Mouse (Mus musculus) c-Kit-positive CD71-positive TER-119-positive erythroid progenitor cells, embryonic 14.5 days (primary cell): ENCODE measurements at regions not wholly inside any gene's neighbourhood (a gene's known extent, or its start where the extent isn't known, plus 50 kb on each side); places are given as distances from the start of the nearest gene placed in this dataset.

Experiments used
- DNase-seq: peaks from one replicate; pipeline ENCODE4 v3.0.0-alpha.2; 2013; ENCODE audit warnings: low spot score

DNA sequence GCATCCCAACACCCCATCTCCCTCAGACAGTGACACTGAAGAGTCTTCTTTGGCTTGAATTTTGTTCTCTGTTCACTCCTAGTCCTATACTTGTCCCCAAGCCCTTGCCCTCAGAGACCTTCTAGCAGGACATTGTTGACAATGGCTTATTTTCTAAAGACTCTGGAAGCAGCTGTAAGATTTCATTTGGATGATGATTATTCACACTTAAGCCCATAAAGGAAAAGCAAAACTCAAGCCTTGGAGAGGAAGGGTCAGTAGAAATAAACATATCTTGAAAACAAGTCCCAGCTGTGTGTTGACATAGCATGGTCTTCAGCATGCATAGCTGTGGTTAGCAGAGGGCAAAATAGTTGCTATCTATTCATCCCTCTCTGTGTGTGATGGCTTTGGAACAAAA is 59.9 kb upstream of the Cdh11 start:
- DNase-seq = no peak

- DNase-seq = no peak
Observed at GRCm38 (mm10) chr8:102860021-102860420, 74.6 kb upstream of the Cdh11 start.

- no peak for DNase-seq
Observed at GRCm38 (mm10) chr8:102899525-102899924, 114.1 kb upstream of the Cdh11 start.

DNA sequence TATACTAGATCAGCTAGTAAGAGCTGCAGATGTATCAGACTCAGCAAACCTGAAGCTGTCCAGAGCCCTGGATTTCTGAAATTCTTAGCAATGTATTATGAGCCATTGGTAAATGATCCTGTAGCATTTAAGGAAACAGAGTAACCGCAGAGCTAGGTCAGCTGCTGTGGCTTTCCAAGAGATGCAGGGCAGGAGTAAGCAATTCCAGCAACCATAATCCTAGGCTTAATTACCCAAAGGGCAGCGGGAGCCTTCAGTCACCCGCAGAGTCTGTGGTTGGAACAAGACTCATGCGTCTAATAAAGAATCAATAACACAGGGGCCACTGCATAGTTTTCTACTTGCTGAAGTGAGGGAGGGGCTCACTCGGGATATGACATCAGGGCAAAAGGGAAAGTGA is 115.2 kb upstream of the Cdh11 start:
- no peak for DNase-seq

DNA sequence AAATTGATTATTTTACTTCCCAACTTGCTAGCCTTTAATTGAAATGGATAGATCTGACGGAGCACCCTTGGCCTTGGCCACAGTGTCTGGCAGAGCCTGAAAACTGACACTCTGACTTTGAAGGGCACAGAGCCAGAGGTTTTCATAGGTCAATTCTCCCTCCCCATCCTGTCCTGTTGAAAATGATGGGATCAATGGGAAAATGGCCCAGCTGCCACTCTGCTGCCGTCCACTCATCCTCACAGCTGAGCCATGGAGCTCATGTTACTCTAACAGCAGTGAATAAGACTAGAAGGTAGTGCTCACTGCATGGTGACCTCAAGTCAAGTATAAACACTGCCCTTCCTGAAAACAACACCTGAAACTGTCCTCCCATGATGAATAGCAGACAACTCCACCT is 122.0 kb upstream of the Cdh11 start:
- no peak for DNase-seq

DNA sequence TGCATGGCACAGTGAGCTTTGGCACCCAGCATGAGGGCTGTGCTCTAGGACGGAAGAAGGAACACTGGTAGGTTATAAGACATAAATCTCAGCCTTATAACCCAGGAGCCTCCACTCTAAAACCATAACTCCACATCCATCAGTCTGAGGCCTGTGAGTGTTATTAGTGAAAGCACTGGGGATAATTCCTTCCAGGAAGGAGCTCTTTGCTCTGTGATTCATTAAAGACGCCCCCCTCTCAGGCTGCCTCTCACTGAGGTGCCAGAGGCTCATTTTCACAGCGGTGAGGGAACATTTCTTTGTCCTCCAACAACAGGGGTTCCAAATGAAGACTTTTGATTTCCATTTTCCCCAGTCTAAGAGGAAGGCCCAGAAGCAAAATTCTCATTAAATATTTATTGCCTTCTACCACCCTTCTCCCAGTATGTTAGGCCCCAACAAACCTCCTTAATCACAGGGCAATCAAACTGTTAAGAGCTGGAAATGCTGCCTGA is 145.9 kb upstream of the Cdh11 start:
- no peak for DNase-seq

DNA sequence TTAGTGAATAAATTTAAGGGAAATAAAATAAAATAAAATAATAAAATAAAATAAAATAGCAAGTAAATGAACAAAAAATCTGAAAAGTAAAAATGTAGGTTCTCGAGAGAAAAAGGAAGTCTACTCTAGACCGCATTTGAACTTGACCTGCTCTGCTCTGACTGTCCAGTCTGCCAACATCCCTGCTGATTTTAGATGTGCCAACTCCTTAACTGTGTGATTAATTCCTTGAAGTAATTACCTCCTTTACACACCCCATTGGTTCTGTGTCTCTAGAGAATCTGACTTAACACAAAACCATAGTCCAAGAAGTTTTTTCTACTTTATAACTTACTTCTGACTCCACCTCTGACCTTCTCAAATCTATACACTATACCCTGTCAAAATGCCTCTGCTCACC is 153.3 kb upstream of the Cdh11 start:
- no peak for DNase-seq

DNA sequence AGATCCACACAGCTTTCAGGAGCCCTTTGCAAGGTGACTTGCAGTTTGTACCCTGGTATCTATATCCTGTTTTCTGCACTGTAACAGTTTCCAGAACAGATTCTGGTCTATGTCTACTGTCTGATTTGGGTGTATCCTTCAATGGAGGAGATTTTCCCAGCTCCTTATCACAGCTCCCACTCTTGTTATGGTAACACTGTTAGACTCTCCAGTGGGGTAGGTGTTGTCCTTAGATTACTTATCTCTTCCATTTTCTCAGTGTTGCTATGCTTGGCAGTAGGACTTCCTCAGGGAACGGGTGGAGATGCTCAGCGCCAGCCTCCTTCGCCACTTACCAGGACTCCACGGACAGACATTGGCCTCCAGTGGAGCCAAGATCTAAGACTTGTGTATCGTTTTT is 160.1 kb upstream of the Cdh11 start:
- DNase-seq = no peak

GRCm38 (mm10) chr8:102978161-102978581 is 192.7 kb upstream of the Cdh11 start:
- no peak for DNase-seq

- no peak for DNase-seq
Observed at GRCm38 (mm10) chr8:102983220-102983909, 197.9 kb upstream of the Cdh11 start.

DNA sequence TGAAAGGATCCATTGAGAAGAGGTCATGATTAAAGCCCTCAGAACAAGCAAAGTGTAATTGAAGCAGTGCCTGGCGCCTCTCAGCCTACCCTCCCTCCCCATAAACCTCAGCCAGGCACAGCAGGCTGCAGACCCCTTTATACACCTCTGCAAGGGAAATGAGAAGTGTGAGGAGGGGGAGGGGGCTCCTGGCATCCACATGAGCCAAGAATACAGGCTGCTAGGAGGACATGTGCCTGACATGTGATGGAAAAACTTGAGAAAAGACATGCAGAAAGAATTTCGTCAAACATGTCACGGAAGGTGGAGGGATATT is 198.4 kb upstream of the Cdh11 start:
- no peak for DNase-seq

DNA sequence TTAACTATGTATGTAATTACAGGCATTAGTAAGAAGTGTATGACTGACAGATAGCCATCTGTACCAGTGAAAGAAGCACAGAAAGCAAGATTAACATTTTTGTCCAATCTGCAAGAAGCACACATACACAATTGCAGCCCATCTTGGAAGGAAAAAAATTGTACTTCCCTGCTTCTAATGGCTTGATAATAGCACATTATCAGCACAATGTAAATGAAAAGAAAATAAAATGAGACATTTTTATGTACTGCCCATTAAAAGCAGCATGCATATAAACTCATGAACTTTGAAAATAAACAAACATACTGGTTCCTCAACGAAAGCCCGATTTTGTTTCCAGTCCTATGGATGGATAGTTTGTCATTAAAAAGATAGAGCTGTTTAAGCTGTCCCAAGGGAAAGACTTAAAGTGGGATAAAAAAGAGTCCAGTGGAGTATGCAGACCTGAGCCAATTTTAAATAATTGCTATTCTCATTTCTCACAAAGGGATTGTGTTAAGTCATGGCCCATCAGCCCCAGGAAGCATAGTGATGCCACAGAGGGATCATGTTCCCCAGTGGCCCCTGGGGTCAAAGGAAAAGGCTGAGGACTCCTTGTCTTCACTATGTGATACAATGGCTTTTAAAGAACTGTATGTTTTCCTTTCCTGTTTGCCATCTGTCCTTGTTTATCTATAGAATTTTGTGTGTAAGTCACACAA is 222.0 kb upstream of the Cdh11 start:
- no peak for DNase-seq

GRCm38 (mm10) chr8:103019121-103019520 is 233.7 kb upstream of the Cdh11 start:
- DNase-seq = no peak

DNA sequence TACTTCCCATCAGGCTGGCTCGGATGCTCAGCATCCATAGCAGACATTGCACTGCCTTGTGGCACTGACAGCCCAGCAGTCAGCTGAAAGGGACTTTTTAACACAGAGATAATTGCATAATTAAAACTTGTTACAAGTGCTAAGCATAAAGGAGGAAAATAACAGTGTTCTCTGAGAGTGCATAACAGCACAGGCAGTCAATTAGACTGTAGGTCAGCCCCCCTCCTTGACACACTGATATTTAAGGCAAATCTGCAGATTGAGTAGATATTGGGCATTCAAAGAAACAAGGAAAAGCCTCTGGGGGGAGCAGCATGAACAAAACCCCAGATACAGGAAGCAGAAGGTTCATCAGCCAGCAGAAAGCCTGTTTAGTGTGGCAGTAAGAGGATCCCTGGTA is 237.8 kb upstream of the Cdh11 start:
- no peak for DNase-seq

DNA sequence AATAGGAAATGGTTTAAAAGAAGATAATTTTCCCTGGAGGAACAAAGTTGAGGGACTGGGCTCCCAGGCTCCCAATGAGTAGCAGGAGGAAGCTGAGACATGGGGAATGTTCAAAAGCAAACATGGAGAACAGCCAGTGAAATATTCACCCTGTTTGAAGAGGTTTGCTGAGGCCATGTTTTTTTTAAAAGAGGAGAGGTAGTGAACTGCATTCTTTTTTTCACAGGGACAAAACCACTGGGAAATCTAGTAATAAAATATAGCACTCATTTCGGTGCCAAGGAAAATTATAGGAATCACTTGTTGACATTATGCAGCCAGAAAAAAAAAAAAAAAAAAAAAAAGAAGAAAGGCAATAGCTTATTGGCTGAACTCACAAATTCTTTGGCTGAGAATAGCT is 246.3 kb upstream of the Cdh11 start:
- DNase-seq = no peak

DNA sequence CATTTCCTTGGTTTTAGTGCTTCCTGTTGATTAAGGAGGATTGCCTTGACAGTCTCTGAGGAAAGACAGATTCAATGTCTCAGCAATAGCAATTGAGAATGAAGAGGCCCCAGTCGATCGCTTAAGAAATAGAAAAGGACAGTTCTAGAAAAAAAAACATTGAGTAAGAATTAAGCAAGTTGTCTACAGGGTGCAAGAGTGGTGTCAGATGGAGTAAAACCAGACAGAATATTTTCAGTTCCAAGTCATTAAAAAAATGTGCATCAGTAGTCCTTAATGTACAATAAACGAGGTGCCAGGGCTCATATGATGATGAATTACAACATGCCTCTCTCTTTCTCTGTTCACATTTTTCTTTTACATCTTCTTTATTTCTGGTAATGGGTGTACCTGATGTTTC is 248.5 kb upstream of the Cdh11 start:
- no peak for DNase-seq

DNA sequence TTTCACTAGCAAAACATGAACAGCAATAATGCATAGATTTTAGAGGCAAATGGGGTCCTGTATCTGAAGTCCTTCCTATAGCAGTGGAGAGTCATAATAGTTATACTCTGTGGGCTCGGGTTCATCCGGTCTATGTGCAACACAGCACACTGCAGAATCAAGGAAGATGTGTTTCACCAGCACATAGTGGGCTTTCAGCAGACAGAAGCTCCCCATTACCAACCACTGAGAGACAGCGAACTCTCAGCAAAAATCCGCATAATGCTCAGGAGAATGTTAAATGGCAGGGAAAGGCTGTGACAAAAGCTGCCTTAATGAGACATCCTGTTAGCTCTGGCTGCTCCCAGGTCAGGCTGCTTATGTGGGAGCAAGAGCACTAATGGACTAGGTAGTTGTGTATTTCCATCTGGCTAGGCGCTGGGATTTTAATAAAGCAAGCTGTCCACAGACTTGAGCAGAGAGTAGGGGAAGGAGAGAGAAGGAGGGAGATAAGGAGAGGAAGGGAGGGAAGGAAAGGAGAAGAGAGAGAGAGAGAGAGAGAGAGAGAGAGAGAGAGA is 286.7 kb upstream of the Cdh11 start:
- DNase-seq = no peak

DNA sequence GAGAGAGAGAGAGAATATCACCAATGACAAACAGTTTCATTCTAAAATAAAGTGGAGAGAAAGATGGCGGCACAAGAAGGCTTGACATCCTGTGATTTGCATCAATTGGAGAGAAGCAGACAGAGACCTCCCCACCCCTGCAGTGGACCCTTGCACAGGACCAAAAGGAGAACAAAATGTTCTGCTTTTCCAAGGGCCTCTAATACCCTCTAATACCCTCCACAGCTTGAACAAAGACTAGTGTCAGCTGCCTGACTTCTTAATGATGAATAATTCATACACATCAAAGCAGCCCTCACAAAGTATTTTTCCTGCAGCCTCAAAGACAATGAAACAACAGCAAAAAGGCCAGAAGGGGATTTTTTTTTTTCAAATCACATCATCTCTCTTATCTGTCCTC is 287.2 kb upstream of the Cdh11 start:
- DNase-seq = no peak

DNA sequence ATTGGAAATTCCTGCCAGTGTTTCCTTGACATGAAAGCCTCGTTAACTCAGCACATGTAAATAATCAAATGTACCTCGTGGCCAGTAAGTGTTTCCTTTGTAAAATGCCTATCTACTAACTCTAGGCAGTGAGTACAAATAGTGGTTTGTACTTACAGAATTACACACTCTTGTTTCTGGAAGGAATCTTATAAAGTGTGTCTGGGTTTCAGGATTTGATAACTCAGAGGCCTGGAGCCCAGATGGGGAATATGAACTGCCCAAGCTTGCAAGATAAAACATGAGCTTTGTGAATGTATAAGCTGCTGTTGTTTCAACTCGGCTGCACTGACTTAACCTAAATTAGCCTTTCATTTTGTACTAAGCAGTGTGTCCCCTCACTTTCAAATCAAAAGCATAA is 293.1 kb upstream of the Cdh11 start:
- no peak for DNase-seq

DNA sequence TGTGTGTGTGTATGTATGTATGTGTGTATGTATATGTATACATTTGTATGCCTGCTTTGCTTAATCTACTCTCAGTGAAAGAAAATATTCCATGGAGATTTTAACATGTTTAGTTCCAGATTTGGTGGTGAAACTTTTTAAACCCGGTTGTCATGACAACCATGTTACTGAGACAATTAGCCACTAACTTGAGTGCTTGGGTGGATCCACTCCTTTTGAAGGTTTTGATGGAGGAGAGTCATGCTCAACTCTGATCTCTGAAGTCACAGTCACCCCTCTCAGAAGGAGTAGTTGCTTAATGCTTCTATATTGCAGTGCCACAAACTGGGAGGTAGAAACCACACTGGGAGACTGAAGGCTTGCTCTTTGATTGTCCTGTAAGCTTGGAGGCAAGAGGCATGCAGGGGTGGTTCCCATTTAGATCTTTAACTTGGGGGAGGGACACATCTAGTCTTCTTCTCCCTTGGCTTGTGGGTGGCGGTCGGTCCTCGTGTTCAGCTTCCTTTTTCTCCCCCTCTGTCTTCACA is 301.6 kb upstream of the Cdh11 start:
- DNase-seq = no peak

DNA sequence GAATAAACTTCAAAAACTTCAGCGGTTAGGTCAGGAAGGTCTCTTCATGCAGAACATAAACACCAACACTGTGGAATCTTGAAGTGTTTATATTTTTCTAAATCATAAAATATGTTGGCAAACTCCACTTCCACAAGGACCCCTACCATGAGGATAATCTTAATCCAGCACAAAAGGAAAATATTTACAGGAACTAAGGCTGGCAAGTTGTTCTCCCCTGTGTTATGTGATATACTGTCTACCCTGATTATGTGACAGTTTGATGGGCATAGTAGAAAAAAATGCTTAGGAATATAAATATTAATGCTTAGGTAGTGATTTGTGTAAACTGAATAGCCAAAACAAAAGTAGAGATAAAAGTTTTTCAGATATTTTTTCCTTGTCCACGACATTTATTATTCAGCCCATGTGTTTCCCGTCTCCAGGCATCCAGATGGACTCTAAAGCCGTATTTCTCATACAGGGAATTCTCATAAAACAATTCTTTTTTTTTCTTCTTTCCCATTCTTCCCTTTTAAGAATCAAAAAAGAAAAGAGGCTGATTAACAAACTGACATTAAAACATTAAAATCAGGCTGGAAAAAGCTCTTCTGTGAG is 311.2 kb upstream of the Cdh11 start:
- no peak for DNase-seq

DNA sequence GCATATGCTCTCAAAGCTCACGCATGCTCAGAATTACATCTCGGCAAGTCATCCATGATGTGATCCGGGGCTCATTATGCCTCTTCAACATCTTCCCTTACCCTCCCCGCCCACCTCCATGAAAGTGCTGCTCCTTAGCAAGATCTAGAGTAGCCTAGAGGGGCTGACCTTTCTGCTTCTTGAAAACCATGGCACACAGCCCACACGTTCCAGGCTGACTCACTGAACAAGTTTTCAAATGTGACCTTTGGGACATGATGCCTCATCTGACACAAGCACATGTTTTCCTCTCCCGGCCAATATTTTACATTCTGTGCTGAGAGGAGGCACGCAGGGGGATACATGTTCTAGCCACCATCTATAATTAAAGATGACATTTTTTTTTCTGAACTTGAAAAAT is 340.1 kb upstream of the Cdh11 start:
- DNase-seq = no peak

GRCm38 (mm10) chr8:103138136-103138535 is 352.7 kb upstream of the Cdh11 start:
- no peak for DNase-seq
